Mouse (Mus musculus) liver, embryonic 14.5 days (tissue): ENCODE results near the gene Ints5. TPM values are rescaled to one million over a fixed set of nuclear protein-coding genes. Genes with fewer than 3 reads are reported as not detected.

ENCODE experiments used
- ATAC-seq: fragments of 200-750 bp; cut with Nextera tagmentation; 2 replicates; pipeline ENCODE4 v1.8.0; 2017; ENCODE audit warnings: moderate number of reproducible peaks, mild to moderate bottlenecking, moderate library complexity; ENCODE audit not compliant: insufficient read depth
- DNase-seq, 3 experiments: peaks; one replicate each; pipeline ENCODE4 v3.0.0-alpha.2; 2012 to 2013; ENCODE audit warnings: low read depth in 3 of 3, low spot score in 3 of 3
- H3K27ac ChIP-seq: fragments of 300-500 bp; sonication (generic); 2 replicates; pipeline ENCODE4 v1.5.1; 2014; ENCODE audit warnings: moderate library complexity, mild to moderate bottlenecking, control low read depth, inconsistent platforms
- H3K27me3 ChIP-seq: fragments of 300-500 bp; sonication (generic); 2 replicates; pipeline ENCODE4 v1.6.1; 2014; ENCODE audit warnings: mild to moderate bottlenecking, low read length, moderate library complexity; ENCODE audit not compliant: control insufficient read depth, insufficient read depth
- H3K36me3 ChIP-seq: fragments of 300-500 bp; sonication (generic); replicated peaks from 2 replicates; pipeline ENCODE4 v1.6.1; 2014; ENCODE audit warnings: low read depth; ENCODE audit not compliant: control insufficient read depth, insufficient read depth
- H3K4me1 ChIP-seq, 2 experiments: fragments of 200-500 bp in 1 of 2; fragments of 300-500 bp in 1 of 2; sonication (generic) in 1 of 2; replicated peaks; 2 replicates each; pipeline ENCODE4 v1.6.1; 2012 to 2014; ENCODE audit warnings: antibody characterized with exemption in 1 of 2, inconsistent platforms in 1 of 2, low read length in 1 of 2; ENCODE audit not compliant: control insufficient read depth in 2 of 2, insufficient read depth in 2 of 2
- H3K4me2 ChIP-seq: fragments of 300-500 bp; sonication (generic); 2 replicates; pipeline ENCODE4 v1.6.1; 2014; ENCODE audit warnings: low read depth, mild to moderate bottlenecking, control low read depth, moderate library complexity
- H3K4me3 ChIP-seq, 2 experiments: fragments of 200-500 bp in 1 of 2; fragments of 300-500 bp in 1 of 2; sonication (generic) in 1 of 2; 2 replicates each; pipeline ENCODE4 v1.5.1; 2012 to 2014; ENCODE audit warnings: low read depth in 2 of 2, low read length in 2 of 2, mild to moderate bottlenecking in 2 of 2, control low read depth in 1 of 2, inconsistent platforms in 1 of 2, moderate library complexity in 1 of 2; ENCODE audit not compliant: insufficient read depth in 1 of 2
- H3K9ac ChIP-seq: fragments of 300-500 bp; sonication (generic); replicated peaks from 2 replicates; pipeline ENCODE4 v1.6.1; 2014; ENCODE audit warnings: mild to moderate bottlenecking, control low read depth, moderate library complexity
- H3K9me3 ChIP-seq: fragments of 300-500 bp; sonication (generic); 2 replicates; pipeline ENCODE4 v1.6.1; 2016; ENCODE audit warnings: low read length, mixed read lengths; ENCODE audit not compliant: control insufficient read depth
- CTCF ChIP-seq: IDR thresholded peaks from 2 replicates; pipeline ENCODE4 v1.5.1; 2016; ENCODE audit warnings: antibody characterized with exemption, low read depth, control low read depth
- EP300 ChIP-seq: IDR thresholded peaks from 2 replicates; pipeline ENCODE4 v1.6.1; 2016; ENCODE audit warnings: antibody characterized with exemption, low read depth
- WGBS: fragments of 180-500 bp; shearing (Covaris S2); extraction: QIAGEN DNeasy Blood & Tissue Kit; methylation state at CpG from one replicate; pipeline ENCODE4 v1.1.7; 2014; ENCODE audit not compliant: insufficient replicate concordance; 5-methylcytosine and 5-hydroxymethylcytosine counted together
- polyA plus RNA-seq, 2 experiments: library from polyadenylated mRNA; depleted of rRNA in 1 of 2; stranded (reverse) in 1 of 2; unstranded in 1 of 2; fragments of >200 nt; fragmentation: Nextera tagmentation in 1 of 2; extraction: Ambion mirVana in 1 of 2; gene quantifications; 2 replicates each; pipeline versions ENCODE4 v1.2.1 to v1.2.3; 2012 to 2014

The Ints5 gene
- polyA plus RNA-seq, 2 experiments, result 12.2 to 14.7 TPM

- H3K4me2 ChIP-seq, result peak overlapping the region; percentile 78
- H3K9me3 ChIP-seq, result no peaks in the 10 kb centered on the region
- TF ChIP-seq CTCF (no peak), EP300 (no peak)
- H3K4me1 ChIP-seq, result peaks cover 22 to 25% of the 10 kb centered on the region in 2 experiments
- DNase-seq (no peak), ATAC-seq (peak; percentile 1; the same call in 1 of the 2 replicates)
- 44% methylated on average over 10 of the region's 10 CpGs for WGBS
- H3K27me3 ChIP-seq, result no peaks in the 10 kb centered on the region
- H3K4me3 ChIP-seq, result peak overlapping the region; percentile 19 to 88; a peak in 3 of 4 replicates
- H3K36me3 ChIP-seq, result peaks cover 22% of the 10 kb centered on the region
- peak overlapping the region; percentile 93 for H3K27ac ChIP-seq
- H3K9ac ChIP-seq, result peak overlapping the region; percentile 88
These were observed 48.3 kb downstream of the Ints5 start for GRCm38 (mm10) chr19:8941136-8941514.

GRCm38 (mm10) chr19:8941515-8942217 lies 48.9 kb downstream of the Ints5 start, which contains the start of gene Mta2:
Gene Mta2, plus strand, starts transcription at chr19:8941875.
- H3K4me1 ChIP-seq, result peaks cover 27 to 30% of the 10 kb centered on the region in 2 experiments
- H3K4me3 ChIP-seq, result peak within 1 kb of the TSS; percentile 72 to 88
- TF ChIP-seq CTCF (peak; percentile 4; the same call in 1 of the 2 replicates), EP300 (no peak)
- DNase-seq (peak; percentile 90 to 94 (median 91)), ATAC-seq (peak; percentile 90)
- H3K36me3 ChIP-seq, result peaks cover 27% of the 10 kb centered on the region
- no peaks in the 10 kb centered on the region for H3K27me3 ChIP-seq
- H3K9ac ChIP-seq, result peak within 1 kb of the TSS; percentile 88
- WGBS, result under 1% methylated on average over 64 of the region's 64 CpGs
- no peaks in the 10 kb centered on the region for H3K9me3 ChIP-seq
- peak within 1 kb of the TSS; percentile 78 for H3K4me2 ChIP-seq
- H3K27ac ChIP-seq, result peak within 1 kb of the TSS; percentile 93

GRCm38 (mm10) chr19:8942276-8942964 lies 49.6 kb downstream of the Ints5 start:
- peak; percentile 45 for ATAC-seq
- peak overlapping the region; percentile 72 to 88 for H3K4me3 ChIP-seq

GRCm38 (mm10) chr19:8943047-8943446 lies 50.2 kb downstream of the Ints5 start:
- Histone ChIP-seq H3K9me3 (no peaks in the 10 kb centered on the region), H3K4me3 (peak overlapping the region; percentile 72 to 88), H3K4me2 (peak overlapping the region; percentile 78), H3K27ac (peak overlapping the region; percentile 93), H3K9ac (peak overlapping the region; percentile 88), H3K36me3 (peaks cover 35% of the 10 kb centered on the region), H3K4me1 (peaks cover 33 to 37% of the 10 kb centered on the region in 2 experiments), H3K27me3 (no peaks in the 10 kb centered on the region)
- TF ChIP-seq CTCF (no peak), EP300 (no peak)
- ATAC-seq (no peak), DNase-seq (no peak)
- 27% methylated on average over 2 of the region's 2 CpGs for WGBS

More at GRCm38 (mm10) chr19:8942276-8942964, 49.6 kb downstream of the Ints5 start:
- Histone ChIP-seq H3K4me1 (peaks cover 33 to 36% of the 10 kb centered on the region in 2 experiments), H3K4me2 (peak overlapping the region; percentile 78), H3K27me3 (no peaks in the 10 kb centered on the region), H3K36me3 (peaks cover 32% of the 10 kb centered on the region), H3K9me3 (no peaks in the 10 kb centered on the region), H3K9ac (peak overlapping the region; percentile 88), H3K27ac (peak overlapping the region; percentile 93)
- TF ChIP-seq CTCF (no peak), EP300 (no peak)
- DNase-seq, result no peak
- under 1% methylated on average over 46 of the region's 46 CpGs for WGBS

- Histone ChIP-seq H3K27me3 (no peaks in the 10 kb centered on the region), H3K4me2 (peak overlapping the region; percentile 78), H3K9me3 (no peaks in the 10 kb centered on the region), H3K4me3 (peak overlapping the region; percentile 72 to 88), H3K9ac (peak overlapping the region; percentile 88), H3K36me3 (peaks cover 42% of the 10 kb centered on the region), H3K27ac (peak overlapping the region; percentile 93), H3K4me1 (peaks cover 33 to 37% of the 10 kb centered on the region in 2 experiments)
- WGBS, result 10% methylated on average over 5 of the region's 5 CpGs
- TF ChIP-seq EP300 (no peak; the same call in 1 of the 2 replicates), CTCF (no peak)
- peak; percentile 48 for ATAC-seq
- peak in 2 of 3 experiments; percentile 55 to 57 for DNase-seq
These were observed 51.3 kb downstream of the Ints5 start for GRCm38 (mm10) chr19:8944062-8944461.
